In genomic region chr13:21559793-21560192, GRCm38 (mm10) we compare ENCODE assay signal across 34 mouse cellular contexts. TPM values are rescaled to one million over a fixed set of nuclear protein-coding genes. Genes with fewer than 3 reads are reported as not detected.
"Had no signal": no experiment of that assay in that cellular context is flagged by ENCODE, and none has a peak within 500 bp of the region (broad histone marks: within the 10 kb centered on the region; RNA-seq: fewer than 3 reads in every experiment).

Gene Olfr1535, minus strand, starts transcription at chr13:21559893.

- H3K4me3 ChIP-seq: embryonic facial prominence, embryonic 10.5 days; embryonic facial prominence, embryonic 12.5 days; embryonic facial prominence, embryonic 13.5 days; embryonic facial prominence, embryonic 15.5 days; erythroblast, embryonic 14.5 days; forebrain, embryonic 10.5 days; forebrain, embryonic 12.5 days; forebrain, embryonic 13.5 days; forebrain, embryonic 15.5 days; gastrocnemius, adult 2 months; heart, adult 2 months had no signal

- DNase-seq: cerebellum, adult 8-10 months; cerebellum, adult 9-10 months; cerebellum, adult 9-11 months; cerebellum, postnatal 10 days; cerebellum, postnatal 14 days; cerebellum, postnatal 25 days; cerebellum, postnatal 36 days; embryo, embryonic 11 days; forebrain, postnatal 0 days; gastrocnemius, adult 2 months; gastrocnemius, postnatal 10 days; gastrocnemius, postnatal 14 days; gastrocnemius, postnatal 25 days; gastrocnemius, postnatal 36 days; heart, adult 11 months; heart, adult 18-20 months; heart, adult 2 months had no signal

- H3K4me1 ChIP-seq: embryonic facial prominence, embryonic 10.5 days; embryonic facial prominence, embryonic 12.5 days; embryonic facial prominence, embryonic 13.5 days; embryonic facial prominence, embryonic 15.5 days; forebrain, embryonic 10.5 days; forebrain, embryonic 12.5 days; forebrain, embryonic 13.5 days; forebrain, embryonic 15.5 days had no signal

- H3K27ac ChIP-seq: embryonic facial prominence, embryonic 10.5 days; embryonic facial prominence, embryonic 12.5 days; embryonic facial prominence, embryonic 13.5 days; embryonic facial prominence, embryonic 15.5 days; forebrain, embryonic 10.5 days; forebrain, embryonic 12.5 days; forebrain, embryonic 13.5 days; forebrain, embryonic 15.5 days; gastrocnemius, adult 2 months; heart, adult 2 months had no signal

RNA-seq across cellular contexts. Expression of gene Olfr1535, which starts in this region (rescaled TPM):
- polyA plus RNA-seq: cortical plate, adult 2 months; embryonic facial prominence, embryonic 10.5 days; embryonic facial prominence, embryonic 11.5 days; embryonic facial prominence, embryonic 14.5 days; erythroblast, embryonic 14.5 days; forebrain, embryonic 10.5 days; forebrain, embryonic 11.5 days; forebrain, embryonic 12.5 days; forebrain, embryonic 13.5 days; forebrain, embryonic 14.5 days; forebrain, embryonic 16.5 days; frontal cortex, adult 2 months; gonadal fat pad, adult 2 months; heart, adult 2 months had no signal
